Mouse (Mus musculus) T-cell, adult 2 months (primary cell): ENCODE results near the gene Nek2.

ENCODE experiments used
- DNase-seq: peaks from one replicate; pipeline ENCODE4 v3.0.0; 2022; ENCODE audit warnings: low spot score

Gene Nek2

DNA sequence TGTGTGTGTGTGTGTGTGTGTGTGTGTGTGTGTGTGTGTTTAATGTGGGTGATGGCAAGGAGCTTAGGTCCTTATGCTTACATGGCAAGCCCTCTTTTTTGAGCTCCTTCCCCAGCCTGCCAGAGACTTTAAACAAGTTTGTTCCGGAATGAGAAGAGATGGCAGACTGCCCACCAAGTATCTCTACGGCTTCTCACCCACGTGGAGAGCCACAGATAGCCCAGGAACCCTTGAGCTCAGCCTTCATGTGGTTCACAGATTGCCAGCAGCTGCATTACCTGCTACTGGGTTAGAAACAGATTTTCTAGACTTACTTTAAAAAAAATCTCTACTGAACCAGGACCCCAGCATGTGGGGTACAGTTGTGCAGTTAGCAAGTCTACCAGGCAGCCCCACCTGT is 38.6 kb downstream of the Nek2 start:
- no peak for DNase-seq

- no peak for DNase-seq
Observed at GRCm38 (mm10) chr1:191861247-191861646, 40.0 kb downstream of the Nek2 start.

DNA sequence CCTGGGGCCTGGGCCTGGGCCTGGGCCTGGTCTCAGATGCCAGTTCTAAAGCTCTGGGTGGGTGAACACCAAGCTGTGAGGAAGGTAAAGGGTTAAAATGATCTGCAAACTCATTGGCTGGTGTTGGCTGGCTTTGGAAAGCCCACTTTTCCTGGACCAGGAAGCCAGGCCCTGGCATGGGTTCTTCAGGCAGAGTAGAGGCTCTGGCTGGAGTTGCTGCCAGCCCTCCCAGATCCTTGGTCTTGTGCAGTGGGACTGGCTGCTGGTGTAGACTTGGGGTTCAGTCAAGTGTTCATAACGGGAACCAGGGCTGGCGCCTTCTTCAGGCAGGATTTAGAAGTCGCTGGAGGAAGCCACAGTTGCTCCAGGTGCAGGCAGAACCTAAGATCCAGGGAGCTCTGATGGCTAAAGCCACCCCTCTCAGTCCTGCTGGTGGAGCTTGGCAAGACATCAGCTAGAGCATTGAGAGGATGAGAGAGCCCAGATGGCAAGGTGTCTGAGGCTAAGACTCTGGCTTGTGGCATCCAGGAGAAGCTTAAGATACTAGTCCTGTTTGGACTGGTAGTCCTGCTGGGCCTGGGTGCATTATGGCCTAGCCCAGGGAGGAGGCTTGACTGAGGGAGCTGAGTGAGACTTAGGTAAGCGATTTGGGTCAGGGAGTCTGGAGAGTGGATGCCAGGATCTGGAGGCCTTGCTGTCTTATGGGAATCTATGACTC is 42.7 kb downstream of the Nek2 start:
- DNase-seq: no peak

GRCm38 (mm10) chr1:191864551-191865027 is 43.3 kb downstream of the Nek2 start:
- DNase-seq: no peak

GRCm38 (mm10) chr1:191872076-191872710 is 50.9 kb downstream of the Nek2 start:
- DNase-seq: no peak

DNA sequence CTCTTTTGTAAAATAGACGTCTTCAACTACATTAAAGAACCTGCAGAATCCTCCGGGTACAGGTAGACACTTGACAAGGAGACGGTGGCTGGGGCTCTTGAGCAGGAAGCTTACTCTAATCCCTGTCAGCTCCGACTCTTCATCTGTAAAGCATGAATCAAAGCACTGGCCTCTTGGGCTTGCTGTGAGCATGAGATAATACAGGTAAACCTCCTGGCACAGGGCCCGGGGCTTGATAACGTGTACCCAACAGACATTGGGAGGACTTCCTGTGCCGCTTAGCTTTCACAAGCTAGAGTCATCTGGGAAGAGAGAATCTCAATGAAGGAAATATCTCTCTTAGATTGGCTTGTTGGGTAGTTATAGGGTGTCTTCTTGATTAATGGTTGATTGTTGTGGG is 53.8 kb downstream of the Nek2 start:
- DNase-seq: no peak

DNA sequence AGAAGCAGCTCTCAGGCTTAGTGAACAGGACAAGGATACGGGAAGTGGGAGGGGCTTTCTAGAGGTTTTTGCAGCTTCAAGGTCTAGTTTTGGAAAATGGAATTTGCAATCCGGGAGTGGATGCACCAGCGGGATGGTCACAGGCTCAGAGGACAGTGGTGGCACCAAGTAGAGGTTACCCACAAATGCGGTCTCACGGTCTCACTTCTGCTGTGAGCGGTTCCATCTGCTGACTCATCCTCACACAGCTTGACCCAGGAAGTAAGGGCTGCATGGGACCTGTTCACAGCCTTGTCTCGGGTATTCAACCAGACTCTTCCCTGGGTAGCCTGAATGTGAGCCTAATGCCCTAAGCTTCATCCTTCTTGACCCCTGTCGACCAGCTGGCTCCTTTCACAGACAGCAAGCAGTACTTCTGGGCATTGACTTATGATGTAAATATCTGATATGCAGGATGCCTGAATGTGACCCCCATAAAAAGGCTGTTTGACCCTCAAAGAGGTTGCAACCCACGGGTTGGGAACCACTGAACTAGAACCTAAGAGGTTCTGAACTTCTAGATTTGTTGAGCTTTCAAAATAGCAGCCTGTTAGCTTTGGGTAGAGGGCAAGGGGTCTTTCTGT is 54.5 kb downstream of the Nek2 start:
- DNase-seq: no peak

DNA sequence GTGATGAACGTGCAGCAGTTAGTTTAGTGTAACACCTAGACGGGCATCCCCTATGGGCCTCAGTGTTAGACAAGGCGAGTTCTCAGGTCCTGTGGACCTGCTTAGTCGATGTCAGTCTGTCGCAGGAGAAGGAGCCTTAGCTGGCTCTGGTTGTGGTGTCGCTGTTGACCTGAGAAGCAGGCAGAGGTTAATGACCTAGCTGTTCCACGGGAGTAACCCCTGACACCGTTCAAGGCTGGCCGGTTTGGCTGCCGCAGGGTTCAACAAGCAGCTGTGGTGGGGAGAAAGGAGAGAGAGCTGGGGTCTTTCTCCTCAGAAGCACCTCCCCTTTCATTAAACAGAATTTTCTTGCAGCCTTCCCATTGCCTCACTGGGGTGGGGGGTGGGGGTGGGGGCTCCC is 56.4 kb downstream of the Nek2 start:
- DNase-seq: no peak

DNA sequence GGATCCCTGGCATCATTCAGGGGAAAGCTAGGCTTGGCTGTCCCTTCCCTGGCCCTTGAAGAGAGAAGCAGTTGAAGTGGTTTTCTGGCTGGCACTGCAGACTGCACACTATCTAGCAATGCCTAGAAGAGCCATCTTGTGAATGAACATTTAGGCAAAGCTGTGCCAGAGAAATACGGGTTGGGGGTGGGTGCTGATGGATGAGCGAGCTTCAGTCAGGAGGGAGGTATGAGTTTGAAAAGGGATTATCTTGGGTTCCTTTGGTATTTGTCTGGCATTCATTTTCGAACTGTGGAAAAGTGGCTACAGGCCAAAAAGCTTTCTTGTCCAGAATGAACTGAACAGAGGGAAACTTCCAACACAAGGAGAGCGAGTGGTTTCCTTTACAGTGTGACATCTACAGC is 57.3 kb downstream of the Nek2 start:
- no peak for DNase-seq

DNA sequence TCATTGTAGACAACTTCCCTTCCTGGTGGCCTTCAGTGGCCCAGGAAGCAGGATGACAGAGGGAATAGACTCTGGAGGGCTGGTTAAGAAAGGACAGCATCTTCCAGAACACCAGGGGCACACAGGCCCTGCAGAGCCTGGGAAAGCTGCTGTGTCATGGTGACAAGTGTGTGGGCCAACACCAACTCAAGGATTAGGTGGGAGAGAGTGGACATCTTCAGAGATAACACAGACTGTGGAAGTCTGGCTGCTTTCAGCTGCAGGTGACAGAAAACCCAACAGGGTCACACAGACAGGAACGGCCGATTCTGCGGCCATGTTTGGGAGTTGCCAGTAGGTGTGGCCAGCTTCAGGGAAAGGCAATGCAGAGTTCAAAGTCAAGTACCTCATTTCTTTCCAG is 59.0 kb downstream of the Nek2 start:
- DNase-seq: no peak

DNA sequence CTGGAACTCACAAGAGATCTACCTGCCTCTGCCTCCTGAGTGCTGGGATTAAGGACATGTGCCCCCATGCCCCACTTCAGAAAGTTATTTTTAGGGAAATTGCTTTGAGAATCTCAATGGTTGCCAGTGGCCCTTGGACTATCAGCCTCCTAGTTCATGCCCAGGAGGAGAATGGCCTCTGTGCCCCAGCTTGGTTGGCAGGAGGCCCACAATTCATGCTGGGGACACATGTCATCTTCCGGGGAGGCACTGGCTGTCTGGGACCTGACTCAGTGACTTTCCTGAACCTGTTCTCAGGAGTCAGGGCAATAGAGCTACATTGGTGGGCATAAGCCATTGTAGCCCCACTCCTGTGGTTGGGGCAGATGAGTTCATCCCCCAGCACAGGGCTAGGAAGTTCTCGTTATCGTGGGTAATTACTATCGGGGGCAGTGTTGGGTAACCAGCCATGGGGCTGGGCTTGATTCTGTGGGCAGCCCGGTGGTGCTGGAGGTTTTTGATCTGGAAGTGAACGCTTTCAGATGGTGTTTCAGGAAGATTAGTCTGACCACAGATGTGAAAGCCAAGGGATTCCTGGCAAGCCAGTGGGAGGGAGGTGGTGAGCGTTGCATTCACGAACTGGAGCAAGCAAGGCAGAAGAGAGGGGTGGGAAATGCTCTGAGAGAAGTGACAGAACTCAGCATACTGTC is 59.8 kb downstream of the Nek2 start:
- no peak for DNase-seq

GRCm38 (mm10) chr1:191881663-191882062 is 60.4 kb downstream of the Nek2 start:
- DNase-seq: no peak
